Mouse (Mus musculus) urinary bladder, adult 2 months (tissue): ENCODE results near the gene Tnip2. TPM values are rescaled to one million over a fixed set of nuclear protein-coding genes. Genes with fewer than 3 reads are reported as not detected.

Experiments
- DNase-seq: peaks from one replicate; pipeline ENCODE4 v3.0.0; 2022; ENCODE audit warnings: low spot score
- polyA plus RNA-seq: library from polyadenylated mRNA; depleted of rRNA; stranded (reverse); fragments of >200 nt; gene quantifications from 2 replicates; pipeline ENCODE4 v1.2.3, GENCODE M21; 2012; rRNA removed

Tnip2 gene
- polyA plus RNA-seq, result 39.9 and 43.9 TPM in 2 replicates

- DNase-seq, result peak; percentile 81
Observed at GRCm38 (mm10) chr5:34513466-34514217, at the start of gene Tnip2. Gene Tnip2, minus strand, starts transcription at chr5:34513991.

DNA sequence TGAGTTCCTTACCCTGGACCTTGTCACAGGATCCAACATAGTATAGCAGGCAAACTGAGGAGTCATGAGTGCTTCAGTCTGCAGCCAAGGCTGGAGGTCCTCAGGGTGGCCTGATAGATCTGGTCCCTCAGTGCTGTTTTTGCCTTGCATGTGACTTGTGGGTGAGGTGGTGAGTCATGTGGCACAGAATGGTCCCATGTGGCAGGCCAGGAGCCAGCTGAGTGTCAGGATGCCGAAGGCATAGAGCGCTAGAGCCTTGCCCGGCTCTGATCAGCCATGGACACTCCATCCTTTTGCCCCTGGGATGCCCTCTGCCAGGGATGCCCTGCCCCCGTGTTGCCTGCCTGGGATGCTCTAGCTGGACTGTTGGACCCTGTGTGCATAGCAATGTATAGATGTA, 38.0 kb upstream of the Tnip2 start:
- no peak for DNase-seq

- DNase-seq, result no peak
Observed at GRCm38 (mm10) chr5:34550251-34550650, 36.5 kb upstream of the Tnip2 start.

- no peak for DNase-seq
Observed at GRCm38 (mm10) chr5:34549483-34550221, 35.9 kb upstream of the Tnip2 start.

DNA sequence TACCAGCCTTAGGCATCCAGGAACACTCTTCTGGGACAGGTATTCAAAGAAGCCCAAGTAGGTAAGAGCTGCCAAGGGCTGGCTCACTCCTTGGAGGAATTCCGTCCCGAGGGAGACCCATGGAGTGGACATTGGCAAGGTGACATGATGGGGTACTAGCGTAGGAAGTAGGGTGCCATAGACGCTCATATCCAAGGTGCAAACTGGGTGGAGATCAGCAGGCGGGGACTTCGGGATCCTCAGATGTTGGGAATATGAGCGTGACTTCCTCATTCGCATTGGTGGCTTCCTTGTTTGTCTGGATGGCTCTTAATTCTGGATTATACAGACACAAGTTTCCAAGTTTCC, 35.3 kb upstream of the Tnip2 start:
- DNase-seq, result no peak

DNA sequence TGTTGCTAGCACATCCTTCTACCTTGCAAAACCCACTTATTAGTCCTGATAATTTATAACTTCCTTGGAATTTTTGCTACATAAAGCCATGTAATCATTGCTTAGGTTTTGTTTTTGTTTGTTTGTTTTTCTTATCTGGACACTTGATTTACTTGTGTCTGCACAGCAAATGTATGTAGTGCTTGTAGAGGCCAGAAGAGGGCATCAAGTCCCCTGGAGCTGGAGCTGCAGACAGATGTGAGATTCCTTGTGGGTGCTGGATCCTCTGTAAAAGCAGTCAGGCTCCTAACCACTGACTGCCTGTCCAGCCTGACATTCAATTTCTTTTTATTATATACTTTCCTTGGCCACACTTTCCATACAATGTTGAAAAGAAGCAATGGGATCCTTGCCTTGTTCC, 33.6 kb upstream of the Tnip2 start:
- no peak for DNase-seq

GRCm38 (mm10) chr5:34543114-34543513, 29.3 kb upstream of the Tnip2 start:
- DNase-seq, result no peak

DNA sequence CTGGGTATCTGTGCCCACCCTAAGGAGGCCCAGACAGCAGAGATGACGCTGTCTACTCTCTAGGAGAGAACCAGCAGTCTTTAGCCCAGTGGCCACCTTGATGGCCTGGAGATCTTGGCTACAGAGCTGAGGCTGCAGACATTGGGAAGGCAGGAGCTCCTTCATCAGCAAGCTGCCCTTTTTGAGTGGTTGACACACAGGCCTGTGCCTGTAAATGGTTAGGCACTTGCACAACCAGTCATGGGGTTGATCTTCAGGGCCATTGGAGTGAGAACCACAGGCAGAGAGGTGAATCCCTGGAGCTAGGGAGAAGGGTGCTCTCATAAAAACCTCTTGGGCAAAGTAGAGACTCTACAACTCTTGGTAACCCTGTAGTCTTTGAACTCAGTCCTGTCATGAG, 28.4 kb upstream of the Tnip2 start:
- DNase-seq, result no peak

DNA sequence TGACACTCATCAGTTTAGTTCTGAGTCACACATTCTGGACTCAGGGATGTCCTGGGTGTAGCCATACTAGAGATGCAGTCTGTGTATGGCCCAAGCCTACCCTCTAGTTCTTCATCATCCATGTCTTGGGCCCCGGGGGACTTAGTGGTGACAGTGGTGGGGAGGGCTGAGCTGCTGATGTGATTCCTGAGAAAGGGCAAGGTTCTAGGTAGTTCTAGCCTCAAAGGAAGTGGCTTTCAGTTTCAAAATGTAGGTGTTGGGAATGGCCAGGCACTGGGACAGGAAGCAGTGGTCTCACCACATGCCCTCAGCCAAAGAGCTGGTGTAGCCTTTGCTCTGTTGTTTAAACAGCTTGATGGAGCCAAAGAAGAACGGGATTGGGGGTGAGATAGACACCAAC, 25.3 kb upstream of the Tnip2 start:
- DNase-seq, result no peak

GRCm38 (mm10) chr5:34538527-34538926, 24.7 kb upstream of the Tnip2 start:
- DNase-seq, result no peak

DNA sequence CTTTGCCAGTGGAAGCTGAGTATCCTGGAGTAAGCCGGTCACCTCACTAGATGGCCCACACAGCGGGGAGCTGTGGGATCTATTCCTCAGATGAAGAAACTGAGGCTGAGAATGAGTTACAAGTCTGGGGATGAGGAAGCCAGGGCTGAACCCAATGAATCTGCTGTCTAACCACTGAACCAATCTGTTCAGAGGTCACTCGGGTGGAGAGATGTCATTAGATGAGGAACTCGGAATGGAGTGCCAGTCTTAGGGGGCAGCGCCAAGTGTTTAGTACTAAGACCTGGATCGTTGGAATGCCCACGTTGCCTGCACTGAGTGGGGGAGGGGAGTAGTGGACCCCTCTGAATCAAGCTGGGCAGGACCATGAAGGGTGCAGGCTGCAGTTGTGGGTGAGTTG, 24.3 kb upstream of the Tnip2 start:
- DNase-seq, result no peak

DNA sequence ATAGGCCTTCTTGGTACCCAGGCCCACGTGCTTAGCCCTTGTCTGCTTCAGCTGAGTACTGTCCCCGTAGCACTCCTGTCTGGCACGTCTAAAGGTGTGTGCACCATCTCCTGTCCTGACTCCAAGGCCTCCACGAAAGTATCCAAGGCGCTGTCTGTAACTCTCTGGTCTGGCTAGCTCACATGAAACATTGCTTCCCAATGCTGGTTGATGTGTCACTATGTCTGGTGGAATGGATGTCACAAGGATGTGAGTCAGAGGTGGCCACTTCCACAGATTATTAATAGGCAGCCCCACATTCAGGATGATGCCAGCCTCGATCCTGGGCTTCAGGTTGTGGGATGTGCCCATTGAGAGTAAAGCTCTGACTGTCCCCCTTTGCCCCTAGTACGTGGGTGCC, 22.0 kb upstream of the Tnip2 start:
- DNase-seq, result no peak

DNA sequence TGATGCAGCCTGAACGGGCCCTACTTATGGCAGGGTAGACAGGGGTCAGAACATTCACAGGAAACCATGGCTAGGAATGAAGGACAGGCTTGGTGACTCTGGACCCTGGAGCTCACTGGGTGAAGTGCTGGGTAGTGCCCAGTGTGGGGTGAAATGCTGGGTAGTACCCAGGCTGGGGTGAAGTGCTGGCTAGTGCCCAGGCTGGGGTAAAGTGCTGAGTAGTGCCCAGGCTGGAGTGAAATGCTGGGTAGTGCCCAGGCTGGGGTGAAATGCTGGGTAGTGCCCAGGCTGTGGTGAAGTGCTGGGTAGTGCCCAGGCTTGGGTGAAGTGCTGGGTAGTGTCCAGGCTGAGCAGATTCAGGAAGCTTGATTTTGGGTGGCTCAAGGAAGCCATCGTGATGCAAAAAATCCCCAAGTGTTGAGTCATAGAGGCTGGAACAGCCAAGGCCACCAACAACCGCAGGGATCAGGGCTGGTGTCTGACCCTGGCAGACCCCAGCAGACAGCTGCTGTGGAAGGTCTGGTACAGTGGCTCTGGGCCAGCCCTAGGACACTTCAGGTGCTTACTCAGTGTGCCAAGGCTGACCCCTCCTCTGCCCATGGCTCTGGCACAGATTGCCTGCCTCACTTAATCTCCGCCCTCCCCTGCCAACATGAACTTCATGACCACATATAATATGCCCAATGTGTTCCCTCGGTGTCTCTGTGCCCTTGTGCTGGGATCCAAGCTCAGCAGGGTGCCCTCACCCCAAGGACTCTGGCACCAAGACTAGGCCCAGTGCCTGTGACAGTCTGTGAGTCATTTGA, 21.2 kb upstream of the Tnip2 start:
- no peak for DNase-seq

GRCm38 (mm10) chr5:34533820-34534219, 20.0 kb upstream of the Tnip2 start:
- DNase-seq, result peak; percentile 15

DNA sequence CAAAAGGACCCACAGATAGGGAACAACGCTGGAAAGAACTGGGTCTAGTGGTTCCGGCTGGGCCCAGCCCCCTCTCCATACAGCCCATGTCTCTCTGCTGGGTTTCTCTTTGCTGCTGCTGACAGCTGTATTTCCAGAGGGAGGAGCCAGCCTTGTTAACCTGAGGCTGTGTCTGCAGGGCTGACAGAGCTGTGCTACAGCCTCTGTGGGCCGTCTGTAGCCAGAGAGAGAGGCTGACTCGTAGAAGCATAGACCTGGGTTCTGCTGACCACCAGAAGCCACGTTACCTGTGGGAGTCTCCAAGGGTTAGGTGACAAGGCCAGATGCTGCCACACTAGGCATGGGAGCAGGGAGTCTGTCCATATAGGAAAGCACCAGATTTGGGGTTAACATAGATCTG, 19.3 kb upstream of the Tnip2 start:
- peak; percentile 17 for DNase-seq

DNA sequence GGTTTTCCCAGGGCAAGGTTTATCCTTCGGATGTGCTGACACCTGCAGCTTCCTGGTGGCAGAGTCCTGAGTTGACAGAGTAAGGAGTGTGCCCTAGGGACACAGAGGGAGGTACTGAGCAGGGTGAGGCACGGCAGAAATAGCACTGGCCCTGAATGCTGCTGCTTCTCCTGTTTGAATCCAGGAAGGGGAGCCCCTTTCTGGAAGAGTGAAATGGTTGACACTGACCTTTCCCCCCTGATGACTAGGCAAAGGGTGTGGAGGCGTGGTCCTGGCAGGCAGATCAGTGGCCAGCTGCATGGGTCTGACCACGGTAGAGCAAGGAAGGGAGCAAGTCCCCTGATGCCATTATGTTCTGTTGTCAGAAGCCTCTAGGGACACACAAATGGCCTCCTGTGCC, 16.9 kb upstream of the Tnip2 start:
- peak; percentile 22 for DNase-seq

DNA sequence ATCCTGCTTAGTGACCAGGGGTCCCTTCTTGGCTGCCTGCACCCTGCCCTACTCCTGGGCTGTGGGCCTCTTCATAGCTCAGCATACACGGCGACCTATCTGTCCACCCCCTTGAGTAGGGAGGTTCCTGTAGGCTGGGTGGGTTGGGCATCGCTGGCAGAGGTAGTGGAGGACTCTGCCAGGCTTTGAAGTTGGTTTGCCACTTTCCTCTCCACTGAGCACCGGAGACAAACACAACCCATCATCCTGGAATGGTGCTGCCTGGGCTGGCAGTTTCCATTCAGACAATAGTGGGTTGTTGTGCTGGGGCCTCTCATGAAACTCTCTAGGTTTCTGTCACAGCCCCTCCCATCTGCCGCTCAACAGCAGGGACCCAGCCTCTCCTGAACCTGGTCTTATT, 16.3 kb upstream of the Tnip2 start:
- DNase-seq, result no peak

GRCm38 (mm10) chr5:34528724-34529123, 14.9 kb upstream of the Tnip2 start:
- DNase-seq, result no peak

DNA sequence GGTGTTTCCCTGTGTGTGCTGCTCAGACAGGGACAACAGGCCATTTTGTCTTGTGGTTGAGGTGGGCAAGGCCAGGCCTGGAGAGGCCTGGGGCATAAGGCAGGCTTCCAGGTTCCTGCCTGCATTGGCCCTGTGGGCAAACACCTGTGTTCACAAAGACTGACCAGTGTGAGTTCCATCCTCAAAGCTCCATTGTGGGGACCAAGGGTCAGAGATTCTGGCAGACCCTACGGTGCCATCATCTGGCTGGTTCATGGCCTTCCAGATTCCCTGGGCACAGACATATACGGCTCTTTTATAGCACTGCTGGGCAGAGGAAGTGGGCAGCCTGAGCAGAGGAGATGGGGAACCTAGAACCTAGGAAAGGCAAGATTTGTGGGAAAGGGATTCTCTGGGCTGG, 13.6 kb upstream of the Tnip2 start:
- no peak for DNase-seq

DNA sequence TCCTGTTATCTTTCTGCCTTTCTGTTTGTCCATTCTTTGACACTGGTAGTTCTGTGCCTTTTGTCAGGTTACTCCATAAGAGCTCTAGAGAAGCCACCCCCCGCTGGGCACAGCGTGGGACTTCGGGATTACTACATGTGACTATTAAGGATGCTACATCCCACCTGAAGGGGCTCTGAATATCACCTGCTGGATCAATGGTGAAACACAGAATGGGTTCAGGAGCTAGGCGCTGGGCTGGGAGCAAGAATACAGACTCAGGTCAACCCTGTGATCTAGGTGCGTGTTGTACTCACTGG, 12.6 kb upstream of the Tnip2 start:
- no peak for DNase-seq

- DNase-seq, result peak; percentile 87
Observed at GRCm38 (mm10) chr5:34525663-34526476, 12.1 kb upstream of the Tnip2 start, which contains the start of gene Sh3bp2. Gene Sh3bp2, plus strand, starts transcription at chr5:34525838.

DNA sequence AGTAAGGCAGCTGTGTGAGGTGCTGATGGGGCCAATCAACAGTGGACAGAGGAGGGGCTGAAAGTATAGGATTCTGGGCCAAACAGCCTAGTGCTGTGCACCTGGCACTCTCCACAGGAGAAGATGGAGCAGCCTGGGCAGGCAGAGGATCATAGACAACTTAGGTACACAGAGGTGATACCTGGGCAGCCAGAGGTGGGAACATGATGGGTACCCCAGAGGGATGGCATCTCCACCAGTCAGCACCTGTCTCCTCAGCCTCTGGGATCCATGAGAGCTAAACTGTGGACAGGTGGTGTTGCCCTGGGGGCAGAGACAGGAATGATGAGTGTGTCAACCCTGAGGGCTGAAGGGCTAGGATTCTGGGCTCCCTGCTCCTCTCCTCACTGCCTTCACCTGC, 10.7 kb upstream of the Tnip2 start:
- DNase-seq, result no peak
